In the genomic region with DNA sequence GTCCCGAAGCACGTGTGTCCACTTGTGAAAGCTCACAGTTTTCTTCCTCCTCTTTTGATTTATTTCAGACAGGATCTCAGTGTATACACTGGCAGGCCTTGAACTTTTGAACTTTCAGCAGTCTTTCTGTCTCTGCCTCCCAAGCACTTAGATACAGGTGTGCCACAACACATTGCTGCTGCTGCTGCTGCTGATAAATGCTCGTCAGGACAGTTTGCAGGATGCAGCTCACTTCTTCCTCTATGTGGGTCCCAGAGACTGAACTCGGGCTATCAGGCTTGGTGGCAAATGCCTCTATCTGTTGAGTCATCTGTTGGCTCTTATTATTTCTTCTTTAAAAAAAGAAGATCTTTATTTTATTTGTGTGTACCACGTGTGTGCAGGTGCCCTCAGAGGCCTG, we compare ENCODE assay signal across 22 mouse cellular contexts.
"Had no signal": no experiment of that assay in that cellular context is flagged by ENCODE, and none has a peak within 500 bp of the region (broad histone marks: within the 10 kb centered on the region; RNA-seq: fewer than 3 reads in every experiment).

No protein-coding gene starts in this region.

- H3K9ac ChIP-seq: embryonic facial prominence, embryonic 12.5 days; embryonic facial prominence, embryonic 13.5 days; embryonic facial prominence, embryonic 15.5 days; forebrain, embryonic 12.5 days; forebrain, embryonic 13.5 days; forebrain, embryonic 15.5 days; forebrain, postnatal 0 days had no signal

- H3K27ac ChIP-seq: embryonic facial prominence, embryonic 10.5 days; embryonic facial prominence, embryonic 12.5 days; embryonic facial prominence, embryonic 13.5 days; embryonic facial prominence, embryonic 15.5 days; forebrain, embryonic 10.5 days; forebrain, embryonic 12.5 days; forebrain, embryonic 13.5 days; forebrain, embryonic 15.5 days; gastrocnemius, adult 2 months; heart, adult 2 months had no signal

- DNase-seq: cerebellum, adult 8-10 months; cerebellum, adult 9-10 months; cerebellum, adult 9-11 months; cerebellum, postnatal 36 days; embryo, embryonic 11 days; forebrain, postnatal 0 days; gastrocnemius, adult 2 months; gastrocnemius, postnatal 10 days; gastrocnemius, postnatal 14 days; gastrocnemius, postnatal 25 days; gastrocnemius, postnatal 36 days; heart, adult 18-20 months; heart, adult 2 months had no signal

- H3K36me3 ChIP-seq: embryonic facial prominence, embryonic 12.5 days; embryonic facial prominence, embryonic 15.5 days had no signal

- H3K4me3 ChIP-seq: embryonic facial prominence, embryonic 10.5 days; embryonic facial prominence, embryonic 12.5 days; embryonic facial prominence, embryonic 13.5 days; embryonic facial prominence, embryonic 15.5 days; erythroblast, embryonic 14.5 days; forebrain, embryonic 10.5 days; forebrain, embryonic 12.5 days; forebrain, embryonic 13.5 days; forebrain, embryonic 15.5 days; gastrocnemius, adult 2 months; heart, adult 2 months had no signal

- H3K4me1 ChIP-seq: embryonic facial prominence, embryonic 15.5 days; forebrain, embryonic 15.5 days had no signal

- H3K9me3 ChIP-seq: embryonic facial prominence, embryonic 10.5 days; embryonic facial prominence, embryonic 12.5 days; embryonic facial prominence, embryonic 13.5 days; embryonic facial prominence, embryonic 15.5 days; forebrain, embryonic 10.5 days; forebrain, embryonic 12.5 days; forebrain, embryonic 15.5 days had no signal

- H3K27me3 ChIP-seq: embryonic facial prominence, embryonic 12.5 days; embryonic facial prominence, embryonic 13.5 days; embryonic facial prominence, embryonic 15.5 days; forebrain, embryonic 12.5 days; forebrain, embryonic 13.5 days; forebrain, embryonic 15.5 days had no signal
